Mouse (Mus musculus): ENCODE measurements around the gene Gm867.

DNA sequence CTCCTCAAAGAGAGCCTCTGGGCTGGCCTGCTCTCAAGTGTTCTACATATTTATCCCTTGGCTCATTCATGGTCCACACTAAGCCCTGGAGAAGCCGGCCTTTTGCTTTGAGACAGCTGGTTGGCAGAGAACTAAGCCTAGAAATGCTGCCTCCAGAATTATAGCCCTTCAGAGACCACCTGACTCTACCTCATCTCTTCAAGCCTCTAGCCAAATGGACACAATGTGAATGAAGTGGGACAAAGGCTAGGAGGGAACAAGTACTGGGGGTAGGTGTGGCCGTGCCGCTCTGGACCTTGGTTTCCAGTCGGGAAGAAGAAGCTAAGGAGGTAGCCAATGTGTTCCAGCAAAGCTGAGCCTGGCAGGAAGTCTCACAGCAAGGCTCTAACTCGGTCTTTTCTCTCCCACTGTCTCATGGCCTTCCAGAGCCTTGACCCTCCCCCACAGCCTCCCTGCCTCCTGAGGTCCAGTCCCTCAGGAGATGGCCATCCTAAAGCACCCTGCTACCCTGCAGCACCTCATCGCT is 42.4 kb downstream of the Gm867 start:
- no peak for TF ChIP-seq POLR2A (IDR thresholded peaks at IDR 0.05; ENCODE audit: low read depth, low read length)
- no peak for TF ChIP-seq CTCF (IDR thresholded peaks at IDR 0.05; ENCODE audit: extremely low read depth, insufficient read depth, insufficient read length, insufficient replicate concordance)
